Mouse (Mus musculus): ENCODE results near the gene Erbb3. TPM values are rescaled to one million over a fixed set of nuclear protein-coding genes. Genes with fewer than 3 reads are reported as not detected.
A peak's percentile ranks its signal among the peaks of the same experiment; 100 is the strongest.
"Not testable (repeated sequence)": the region's sequence is repeated elsewhere in the genome, so short reads cannot be mapped to it uniquely, and the experiment has no call there.

Gene Erbb3
- polyA plus RNA-seq, 1 experiment from 2014 or later, result 31.5 TPM

DNA sequence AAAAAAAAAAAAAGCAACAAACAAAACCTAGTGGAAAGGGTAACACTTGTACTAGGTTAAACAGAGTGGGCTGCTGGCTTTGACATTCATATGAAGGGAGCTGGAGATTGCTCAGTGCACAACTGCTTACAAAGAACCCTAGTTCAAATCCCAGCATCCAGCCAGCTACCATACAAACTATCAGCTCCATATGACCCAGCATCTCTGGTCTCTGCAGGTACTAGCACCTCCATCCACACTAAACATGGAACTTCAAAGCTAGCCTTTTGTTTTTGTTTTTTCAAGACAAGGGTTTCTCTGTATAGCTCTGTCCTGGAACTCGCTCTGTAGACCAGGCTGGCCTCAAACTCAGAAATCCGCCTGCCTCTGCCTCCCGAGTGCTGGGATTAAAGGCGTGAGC lies 33.2 kb upstream of the Erbb3 start:
- Histone ChIP-seq H3K36me3 (peaks cover 13% of the 10 kb centered on the region), H3K4me2 (replicated peaks) (no peak overlapping the region), H3K9me3 (no peaks in the 10 kb centered on the region), H3K4me1 (replicated peaks) (0 out of 2 replicates have a peak, but pooled peaks cover 4% of the 10 kb centered on the region), H3K27ac (no peak overlapping the region), H3K27me3 (replicated peaks) (no peaks in the 10 kb centered on the region), H3K4me3 (replicated peaks) (no peak overlapping the region), H3K9ac (no peak overlapping the region)
- WGBS, result 90% methylated on average over 4 of the region's 4 CpGs
- ATAC-seq, result no peak

DNA sequence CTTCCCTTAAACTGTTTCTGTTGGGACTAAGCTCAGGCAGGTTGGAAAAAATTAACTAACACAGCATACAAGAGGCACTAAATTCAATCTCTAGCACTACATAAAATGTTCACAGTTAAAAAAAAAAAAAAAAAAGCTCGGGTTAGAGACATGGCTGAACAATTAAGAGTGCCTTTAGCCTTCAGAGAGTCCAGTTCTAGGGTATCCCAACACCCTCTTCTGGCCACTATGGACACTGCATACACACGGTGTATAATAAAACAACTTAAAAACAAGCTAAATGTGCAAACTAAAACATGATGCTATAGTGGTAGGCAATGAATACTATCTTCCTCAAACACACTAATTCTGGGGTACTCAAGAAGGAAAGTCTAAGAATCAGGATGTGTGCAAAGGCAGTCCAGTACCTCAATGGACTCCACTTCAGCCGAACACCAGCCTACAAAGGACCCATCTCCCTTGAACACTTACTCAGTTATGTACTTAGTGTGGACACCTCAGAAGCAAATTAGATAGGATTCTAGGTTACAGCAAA lies 32.6 kb upstream of the Erbb3 start:
- no peaks in the 10 kb centered on the region for H3K27me3 ChIP-seq (replicated peaks)
- no peaks in the 10 kb centered on the region for H3K9me3 ChIP-seq
- 0 out of 2 replicates have a peak, but pooled peaks cover 4% of the 10 kb centered on the region for H3K4me1 ChIP-seq (replicated peaks)
- H3K9ac ChIP-seq, result no peak overlapping the region
- H3K4me3 ChIP-seq (replicated peaks), result no peak overlapping the region
- H3K27ac ChIP-seq, result no peak overlapping the region
- no peak for ATAC-seq
- H3K4me2 ChIP-seq (replicated peaks), result no peak overlapping the region
- peaks cover 13% of the 10 kb centered on the region for H3K36me3 ChIP-seq
- 69% methylated on average over 3 of the region's 3 CpGs for WGBS

DNA sequence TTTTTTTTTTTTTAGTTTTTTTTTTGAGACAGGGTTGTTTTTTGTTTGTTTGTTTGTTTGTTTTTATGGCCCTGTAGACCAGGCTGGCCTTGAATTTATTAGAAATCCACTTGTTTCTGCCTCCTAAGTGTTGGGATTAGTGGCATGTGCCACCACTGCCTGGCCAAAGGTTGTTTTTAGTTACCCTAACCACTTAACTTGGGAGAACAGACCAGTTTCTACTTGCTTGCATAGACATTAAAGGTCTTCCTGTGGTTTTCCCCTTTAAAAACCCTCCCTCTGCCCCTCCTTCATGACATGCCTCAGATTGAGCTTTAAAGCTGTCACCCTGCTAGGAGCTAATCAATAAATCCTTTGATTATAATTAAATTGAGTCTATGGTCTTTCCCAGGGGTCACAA lies 30.8 kb upstream of the Erbb3 start:
- H3K9me3 ChIP-seq, result no peaks in the 10 kb centered on the region
- no peaks in the 10 kb centered on the region for H3K27me3 ChIP-seq (replicated peaks)
- H3K36me3 ChIP-seq, result peaks cover 13% of the 10 kb centered on the region
- H3K4me2 ChIP-seq (replicated peaks), result no peak overlapping the region
- H3K4me3 ChIP-seq (replicated peaks), result no peak overlapping the region
- ATAC-seq, result no peak
- no peak overlapping the region for H3K9ac ChIP-seq
- H3K4me1 ChIP-seq (replicated peaks), result 0 out of 2 replicates have a peak, but pooled peaks cover 2% of the 10 kb centered on the region
- H3K27ac ChIP-seq, result no peak overlapping the region

DNA sequence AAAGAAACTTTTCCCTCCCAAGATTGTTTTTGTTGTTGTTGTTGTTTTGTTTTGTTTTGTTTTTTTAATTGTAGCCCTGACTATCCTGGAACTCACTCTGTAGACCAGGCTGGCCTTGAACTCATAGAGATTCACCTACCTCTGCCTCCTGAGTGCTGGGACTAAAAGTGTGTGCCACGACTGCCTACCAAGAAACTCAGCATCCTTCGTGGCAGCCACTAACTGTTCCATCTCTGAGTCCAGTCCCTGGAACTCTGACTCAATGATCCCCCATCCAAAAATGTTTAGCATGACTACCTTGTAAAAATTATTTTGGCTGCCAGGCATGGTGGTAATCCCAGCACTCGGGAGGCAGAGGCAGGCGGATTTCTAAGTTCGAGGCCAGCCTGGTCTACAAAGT lies 29.7 kb upstream of the Erbb3 start:
- not testable (repeated sequence) for H3K4me1 ChIP-seq (replicated peaks); H3K36me3 ChIP-seq; H3K4me3 ChIP-seq (replicated peaks); H3K9me3 ChIP-seq; H3K27ac ChIP-seq; H3K9ac ChIP-seq; ATAC-seq; H3K27me3 ChIP-seq (replicated peaks); H3K4me2 ChIP-seq (replicated peaks)
- WGBS, result 87% methylated on average over 5 of the region's 5 CpGs

DNA sequence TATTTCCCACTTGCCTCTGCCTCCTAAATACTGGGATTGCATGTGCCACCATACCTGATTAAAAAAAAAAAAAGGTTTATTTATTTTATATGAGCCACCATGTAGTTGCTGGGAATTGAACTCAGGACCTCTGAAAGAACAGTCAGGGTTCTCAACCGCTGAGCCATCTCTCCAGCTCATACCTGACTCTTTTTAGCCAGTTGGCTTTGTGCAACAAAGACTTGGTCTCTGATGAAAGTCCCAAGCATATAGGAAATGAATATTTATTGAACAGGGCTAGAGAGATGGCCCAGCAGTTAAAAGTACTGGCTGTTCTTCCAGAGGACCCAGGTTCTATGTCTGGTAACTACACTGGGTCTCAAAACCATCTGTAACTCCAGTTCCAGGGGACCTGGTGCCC lies 29.1 kb upstream of the Erbb3 start:
- H3K27ac ChIP-seq, result no peak overlapping the region
- H3K9ac ChIP-seq, result no peak overlapping the region
- no peak overlapping the region for H3K4me2 ChIP-seq (replicated peaks)
- H3K9me3 ChIP-seq, result no peaks in the 10 kb centered on the region
- no peaks in the 10 kb centered on the region for H3K4me1 ChIP-seq (replicated peaks)
- WGBS, result 84% methylated on average over 1 of the region's 1 CpGs
- no peaks in the 10 kb centered on the region; the same call in 1 of the 2 replicates for H3K36me3 ChIP-seq
- H3K27me3 ChIP-seq (replicated peaks), result no peaks in the 10 kb centered on the region
- ATAC-seq, result no peak
- H3K4me3 ChIP-seq (replicated peaks), result no peak overlapping the region

DNA sequence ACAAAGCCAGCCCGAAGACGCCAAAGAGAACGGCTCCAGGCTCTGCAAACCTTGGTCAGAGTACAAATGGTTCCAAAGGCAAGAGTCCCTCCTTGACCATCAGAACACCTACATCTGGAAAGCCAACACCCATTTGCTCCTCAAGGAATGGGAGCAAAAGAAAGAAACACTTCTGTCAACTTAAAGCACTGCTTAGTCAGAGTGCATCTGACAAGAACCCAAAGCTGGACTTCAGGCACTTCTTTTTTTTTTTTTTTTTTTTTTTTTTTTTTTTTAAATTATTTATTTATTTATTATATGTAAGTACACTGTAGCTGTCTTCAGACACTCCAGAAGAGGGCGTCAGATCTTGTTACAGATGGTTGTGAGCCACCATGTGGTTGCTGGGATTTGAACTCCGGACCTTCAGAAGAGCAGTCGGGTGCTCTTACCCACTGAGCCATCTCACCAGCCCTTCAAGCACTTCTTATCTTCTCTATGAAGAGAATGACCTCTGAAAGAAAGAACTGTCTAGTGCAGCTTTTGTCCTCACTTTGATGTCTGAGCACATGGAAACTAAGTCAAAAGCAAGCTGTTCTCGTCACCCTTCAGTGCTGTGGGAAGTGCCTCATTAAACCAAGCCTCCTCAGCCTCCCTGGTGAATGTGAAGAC lies 26.5 kb upstream of the Erbb3 start:
- not testable (repeated sequence) for H3K4me1 ChIP-seq (replicated peaks); H3K4me2 ChIP-seq (replicated peaks); H3K9me3 ChIP-seq; H3K27me3 ChIP-seq (replicated peaks); H3K9ac ChIP-seq; H3K4me3 ChIP-seq (replicated peaks); H3K27ac ChIP-seq; ATAC-seq; H3K36me3 ChIP-seq
- 83% methylated on average over 6 of the region's 7 CpGs for WGBS

DNA sequence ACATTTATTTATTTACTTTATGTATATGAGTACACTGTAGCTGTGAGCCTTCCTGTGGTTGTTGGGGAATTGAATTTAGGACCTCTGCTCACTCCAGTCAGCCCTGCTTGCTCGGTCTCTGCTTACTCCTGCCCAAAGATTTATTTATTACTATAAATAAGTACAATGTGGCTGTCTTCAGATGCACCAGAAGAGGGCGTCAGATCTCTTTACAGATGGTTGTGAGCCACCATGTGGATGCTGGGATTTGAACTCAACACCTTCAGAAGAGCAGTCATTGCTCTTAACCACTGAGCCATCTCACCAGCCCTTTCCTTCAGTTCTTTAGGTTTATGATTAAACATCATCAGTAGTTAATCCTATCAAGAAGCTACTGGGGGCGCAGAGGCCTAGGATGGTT lies 25.5 kb upstream of the Erbb3 start:
- H3K4me1 ChIP-seq (replicated peaks), result 0 out of 2 replicates have a peak, but pooled peaks cover 3% of the 10 kb centered on the region
- no peak overlapping the region for H3K27ac ChIP-seq
- H3K9me3 ChIP-seq, result no peaks in the 10 kb centered on the region
- no peak for ATAC-seq
- H3K9ac ChIP-seq, result no peak overlapping the region
- H3K4me2 ChIP-seq (replicated peaks), result no peak overlapping the region
- no peak overlapping the region for H3K4me3 ChIP-seq (replicated peaks)
- H3K27me3 ChIP-seq (replicated peaks), result no peaks in the 10 kb centered on the region
- H3K36me3 ChIP-seq, result no peaks in the 10 kb centered on the region
- WGBS, result 57% methylated on average over 3 of the region's 3 CpGs

DNA sequence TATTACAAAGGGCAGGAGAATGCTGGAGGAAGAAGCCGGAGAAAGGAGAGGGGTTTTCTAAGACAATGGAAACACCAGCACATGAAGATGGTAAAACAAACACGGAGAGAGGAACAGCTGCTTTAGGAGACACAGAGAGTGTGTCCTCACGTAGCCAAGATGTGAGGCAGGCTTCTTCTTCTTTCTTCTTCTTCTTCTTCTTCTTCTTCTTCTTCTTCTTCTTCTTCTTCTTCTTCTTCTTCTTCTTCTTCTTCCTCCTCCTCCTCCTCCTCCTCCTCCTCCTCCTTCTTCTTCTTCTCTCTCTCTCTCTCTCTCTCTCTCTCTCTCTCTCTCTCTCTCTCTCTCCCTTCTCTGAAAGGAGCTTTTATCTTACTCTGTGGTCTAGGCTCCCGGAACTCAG lies 24.4 kb upstream of the Erbb3 start:
- H3K27ac ChIP-seq; H3K4me1 ChIP-seq (replicated peaks); H3K27me3 ChIP-seq (replicated peaks); ATAC-seq; H3K36me3 ChIP-seq; H3K9ac ChIP-seq; H3K9me3 ChIP-seq; H3K4me2 ChIP-seq (replicated peaks); H3K4me3 ChIP-seq (replicated peaks): not testable (repeated sequence)
- 47% methylated on average over 4 of the region's 4 CpGs for WGBS

DNA sequence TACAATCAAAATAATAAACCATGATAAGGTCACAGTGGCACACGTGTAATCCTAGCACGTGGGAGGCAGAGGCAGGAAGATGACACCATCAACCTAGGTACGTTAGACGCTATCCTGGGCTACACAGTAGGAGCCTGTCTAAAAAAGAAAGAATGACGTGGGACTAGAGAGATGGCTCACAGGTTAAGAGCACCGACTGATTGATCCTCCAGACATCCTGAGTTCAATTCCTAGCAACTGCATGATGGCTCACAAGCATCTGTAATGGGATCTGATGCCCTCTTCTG lies 23.6 kb upstream of the Erbb3 start:
- peak; percentile 32; the same call in 1 of the 2 replicates for ATAC-seq
- 0 out of 2 replicates have a peak, but pooled peaks cover 3% of the 10 kb centered on the region for H3K4me1 ChIP-seq (replicated peaks)
- no peak overlapping the region for H3K9ac ChIP-seq
- WGBS, result 36% methylated on average over 6 of the region's 6 CpGs
- no peaks in the 10 kb centered on the region for H3K9me3 ChIP-seq
- no peaks in the 10 kb centered on the region for H3K27me3 ChIP-seq (replicated peaks)
- H3K4me3 ChIP-seq (replicated peaks), result no peak overlapping the region
- H3K4me2 ChIP-seq (replicated peaks), result no peak overlapping the region
- H3K27ac ChIP-seq, result no peak overlapping the region
- H3K36me3 ChIP-seq, result no peaks in the 10 kb centered on the region

DNA sequence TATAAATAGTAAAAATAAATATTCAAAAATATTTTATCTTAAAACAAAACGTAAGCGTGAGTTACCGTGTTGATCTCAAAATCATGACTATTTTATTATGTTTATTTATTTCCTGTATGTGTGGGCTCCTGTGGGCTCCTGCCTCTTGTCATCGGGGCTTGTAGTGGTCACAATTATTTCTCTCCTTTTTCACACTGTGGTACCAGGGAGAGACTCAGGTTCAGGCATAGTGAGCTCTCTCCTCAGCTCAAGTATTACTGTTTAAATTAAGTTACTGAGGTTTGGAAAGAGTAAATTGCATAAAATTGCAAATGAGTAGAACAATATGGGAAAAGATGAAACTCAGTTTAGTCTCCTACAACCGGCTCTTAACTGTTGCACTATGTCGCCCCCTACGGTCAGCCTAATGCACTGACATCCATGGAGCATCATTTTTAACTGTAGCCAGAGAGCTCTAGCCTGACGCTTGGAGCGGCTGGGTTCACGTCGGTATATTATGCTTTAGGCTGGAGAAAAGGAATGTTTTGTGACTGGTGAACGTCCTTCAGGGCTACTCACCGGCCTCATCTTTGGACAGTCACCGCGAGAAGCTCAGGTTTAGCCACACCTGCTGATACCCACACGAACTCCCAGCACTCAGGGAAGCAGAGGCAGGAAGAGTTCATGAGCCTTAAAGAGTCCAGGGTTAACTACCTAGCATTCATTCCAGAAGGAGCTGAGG lies 23.1 kb upstream of the Erbb3 start:
- Histone ChIP-seq H3K4me2 (replicated peaks) (peak overlapping the region; percentile 37; the same call in 1 of the 2 replicates), H3K4me3 (replicated peaks) (no peak overlapping the region), H3K36me3 (no peaks in the 10 kb centered on the region), H3K27me3 (replicated peaks) (no peaks in the 10 kb centered on the region), H3K9me3 (no peaks in the 10 kb centered on the region), H3K4me1 (replicated peaks) (0 out of 2 replicates have a peak, but pooled peaks cover 3% of the 10 kb centered on the region), H3K27ac (no peak overlapping the region), H3K9ac (no peak overlapping the region)
- peak; percentile 78 for ATAC-seq
- 14% methylated on average over 16 of the region's 16 CpGs for WGBS

DNA sequence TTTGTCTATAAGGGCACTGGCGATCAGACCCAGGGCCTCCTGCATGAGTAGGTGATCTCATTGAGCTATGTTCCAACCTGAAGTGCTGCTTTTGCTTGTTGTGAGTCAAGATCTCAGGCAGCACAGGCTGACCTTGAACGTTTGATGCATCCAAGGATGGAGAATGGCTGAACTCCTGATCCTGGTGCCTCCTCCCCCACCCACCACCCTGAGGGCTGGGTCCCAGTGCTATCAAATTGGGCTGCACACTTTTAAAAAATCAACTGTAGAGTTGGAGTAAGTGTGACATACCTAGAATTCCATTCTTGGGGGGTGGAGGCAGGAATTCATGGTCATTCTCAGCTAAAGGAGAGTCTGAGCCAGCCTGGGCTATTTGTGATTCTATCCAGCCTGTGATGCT lies 17.0 kb upstream of the Erbb3 start:
- Histone ChIP-seq H3K27ac (no peak overlapping the region), H3K4me2 (replicated peaks) (no peak overlapping the region), H3K36me3 (no peaks in the 10 kb centered on the region), H3K27me3 (replicated peaks) (no peaks in the 10 kb centered on the region), H3K9ac (no peak overlapping the region), H3K9me3 (no peaks in the 10 kb centered on the region), H3K4me1 (replicated peaks) (no peaks in the 10 kb centered on the region), H3K4me3 (replicated peaks) (no peak overlapping the region)
- no peak for ATAC-seq
- WGBS, result 37% methylated on average over 2 of the region's 2 CpGs

DNA sequence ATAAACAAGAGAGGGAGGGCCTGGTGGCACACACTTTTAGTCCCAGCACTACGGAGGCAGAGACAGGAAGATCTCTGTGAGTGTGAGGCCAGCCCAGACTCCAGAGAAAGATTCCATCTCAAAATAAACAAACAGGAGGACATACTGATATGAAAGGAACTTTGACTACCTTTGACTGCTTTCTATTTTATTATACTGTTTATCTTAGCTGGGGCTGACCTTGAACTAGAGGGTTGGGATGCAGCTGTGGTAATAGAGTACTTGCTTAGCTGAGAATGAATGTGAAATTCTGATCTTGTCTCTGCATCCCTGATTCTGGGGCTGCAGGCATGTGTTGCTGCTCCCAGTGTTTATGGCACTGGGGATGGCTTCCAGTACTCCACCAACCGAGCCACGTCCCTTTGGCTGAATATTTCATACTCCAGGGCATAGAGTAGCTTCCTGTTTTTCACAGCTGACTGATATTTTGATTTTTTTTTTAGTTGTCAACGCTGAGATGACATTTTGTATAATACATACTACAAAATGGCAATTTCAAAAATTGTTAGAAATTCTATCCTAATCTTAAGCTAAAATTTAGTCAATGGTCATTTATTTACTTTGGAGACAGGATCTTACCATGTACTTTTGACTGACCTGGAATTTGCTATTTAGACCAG lies 13.1 kb upstream of the Erbb3 start:
- Histone ChIP-seq H3K27me3 (replicated peaks) (no peaks in the 10 kb centered on the region), H3K4me1 (replicated peaks) (0 out of 2 replicates have a peak, but pooled peaks cover 4% of the 10 kb centered on the region), H3K4me3 (replicated peaks) (no peak overlapping the region), H3K4me2 (replicated peaks) (no peak overlapping the region), H3K36me3 (no peaks in the 10 kb centered on the region), H3K9me3 (no peaks in the 10 kb centered on the region), H3K9ac (no peak overlapping the region), H3K27ac (no peak overlapping the region)
- 61% methylated on average over 4 of the region's 4 CpGs for WGBS
- ATAC-seq, result no peak

All from intestine, embryonic 15.5 days (tissue).